Mouse (Mus musculus): ENCODE results near the gene Gm5741. TPM values are rescaled to one million over a fixed set of nuclear protein-coding genes. Genes with fewer than 3 reads are reported as not detected.

The Gm5741 gene
- polyA plus RNA-seq, 1 experiment from 2014 or later: 1.7 TPM

DNA sequence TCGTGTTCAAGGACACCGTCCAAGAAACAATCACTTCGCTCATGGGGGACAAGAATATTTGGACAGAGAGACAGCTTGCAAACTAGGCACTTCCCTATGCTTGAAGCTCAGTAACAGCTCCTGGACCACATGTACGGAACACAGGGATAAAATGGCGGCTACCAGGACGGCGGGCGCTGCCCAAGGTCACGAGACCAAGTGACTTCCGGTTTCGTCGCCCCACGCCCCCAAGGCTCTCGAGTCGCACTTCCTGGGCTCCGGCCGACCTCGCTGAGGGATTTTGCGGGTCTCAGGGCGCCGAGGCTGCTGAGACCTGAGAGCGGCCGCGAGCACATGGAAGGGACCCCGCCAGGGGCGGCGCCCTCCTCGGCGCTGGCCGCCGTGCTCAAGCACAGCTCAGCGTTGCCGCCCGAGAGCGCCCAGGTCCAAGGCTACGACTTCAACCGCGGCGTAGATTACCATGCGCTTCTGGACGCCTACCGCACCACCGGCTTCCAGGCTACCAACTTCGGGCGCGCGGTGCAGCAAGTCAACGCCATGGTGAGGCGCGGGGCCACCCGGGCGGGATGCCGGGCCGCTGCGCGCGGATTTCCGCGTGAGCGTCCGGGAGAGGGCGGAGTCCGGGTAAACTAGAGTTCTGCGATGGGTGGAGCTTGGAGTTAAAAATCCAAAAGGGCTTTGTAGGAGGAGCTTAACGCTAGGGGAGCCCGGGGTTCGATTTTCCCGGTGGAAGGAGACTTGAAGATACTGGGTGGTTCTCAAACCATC is 3.9 kb upstream of the Gm5741 start, which contains the start of gene Dhps:
Gene Dhps (plus strand): TSS at position 244 of the 768 bp plus-strand sequence.
- peak within 1 kb of the TSS; percentile 70 for H3K9ac ChIP-seq (replicated peaks; ENCODE audit: low read length)
- DNase-seq (peak; percentile 96), ATAC-seq (ENCODE audit: low FRiP score, low TSS enrichment) (peak; percentile 89)
- no peaks in the 10 kb centered on the region for H3K9me3 ChIP-seq (ENCODE audit: control insufficient read depth, low read length)
- peak within 1 kb of the TSS; percentile 75 for H3K4me2 ChIP-seq (ENCODE audit: low read length)
- H3K36me3 ChIP-seq (ENCODE audit: control insufficient read depth, insufficient read depth, low read length): peaks cover 55% of the 10 kb centered on the region
- peaks cover 11% of the 10 kb centered on the region for H3K4me1 ChIP-seq (ENCODE audit: control insufficient read depth, insufficient read depth, low read length)
- H3K4me3 ChIP-seq (replicated peaks; ENCODE audit: low read depth, low read length): peak within 1 kb of the TSS; percentile 91
- H3K27ac ChIP-seq (replicated peaks; ENCODE audit: low read depth, low read length): peak within 1 kb of the TSS; percentile 91
- H3K27me3 ChIP-seq (ENCODE audit: control insufficient read depth, insufficient read depth, low read length): no peaks in the 10 kb centered on the region
- WGBS: under 1% methylated on average over 66 of the region's 68 CpGs

DNA sequence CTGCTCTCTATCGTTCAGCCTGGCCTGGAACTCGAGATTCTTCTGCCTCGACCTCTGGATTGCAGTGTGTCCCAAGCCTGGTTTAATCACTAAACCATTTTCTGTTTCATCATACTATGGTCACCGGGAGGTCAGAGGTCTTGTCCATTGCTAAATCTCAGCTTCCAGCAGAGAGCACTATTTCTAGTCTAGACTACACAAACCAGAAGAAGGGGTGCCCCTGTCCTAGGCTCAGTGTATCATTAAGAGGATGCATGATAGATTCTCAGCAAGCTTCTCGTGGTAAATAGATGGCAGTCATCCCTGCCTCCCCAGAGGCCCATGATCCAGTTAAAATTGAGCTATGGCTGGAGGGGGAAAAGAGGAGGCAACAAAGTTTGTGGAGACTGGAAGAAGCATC is 3.3 kb upstream of the Gm5741 start:
- DNase-seq: no peak
- Histone ChIP-seq H3K4me1 (ENCODE audit: control insufficient read depth, insufficient read depth, low read length) (peaks cover 11% of the 10 kb centered on the region), H3K36me3 (ENCODE audit: control insufficient read depth, insufficient read depth, low read length) (peaks cover 55% of the 10 kb centered on the region), H3K27ac (replicated peaks; ENCODE audit: low read depth, low read length) (peak overlapping the region; percentile 91), H3K9me3 (ENCODE audit: control insufficient read depth, low read length) (no peaks in the 10 kb centered on the region), H3K4me3 (replicated peaks; ENCODE audit: low read depth, low read length) (peak overlapping the region; percentile 91), H3K4me2 (ENCODE audit: low read length) (peak overlapping the region; percentile 75), H3K9ac (replicated peaks; ENCODE audit: low read length) (peak overlapping the region; percentile 70; the same call in 1 of the 2 replicates), H3K27me3 (ENCODE audit: control insufficient read depth, insufficient read depth, low read length) (no peaks in the 10 kb centered on the region)
- WGBS: 81% methylated on average over 5 of the region's 5 CpGs
- no peak for ATAC-seq (ENCODE audit: low FRiP score, low TSS enrichment)

DNA sequence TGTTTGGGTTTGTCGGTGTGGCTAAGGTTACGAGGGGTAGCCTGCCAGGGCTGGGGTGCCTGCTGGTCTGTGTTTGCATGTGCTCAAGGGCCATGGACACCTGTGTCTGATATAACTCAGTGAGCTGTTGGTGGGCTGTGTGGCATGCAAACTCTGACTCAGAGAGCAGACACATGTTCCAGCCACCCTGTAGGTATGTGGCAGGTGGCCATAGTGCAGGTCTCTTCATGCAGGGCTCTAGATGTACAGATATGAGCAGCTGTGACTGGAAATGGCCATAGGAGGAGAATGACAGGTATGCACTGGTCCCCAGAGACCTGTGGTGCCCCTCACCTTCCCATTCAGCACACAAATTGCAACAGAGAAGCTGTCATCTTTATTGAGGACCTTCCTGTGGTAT is 627 bp downstream of the Gm5741 start:
- Histone ChIP-seq H3K4me1 (ENCODE audit: control insufficient read depth, insufficient read depth, low read length) (peaks cover 7% of the 10 kb centered on the region), H3K36me3 (ENCODE audit: control insufficient read depth, insufficient read depth, low read length) (peaks cover 35% of the 10 kb centered on the region), H3K27me3 (ENCODE audit: control insufficient read depth, insufficient read depth, low read length) (no peaks in the 10 kb centered on the region), H3K4me3 (replicated peaks; ENCODE audit: low read depth, low read length) (no peak overlapping the region), H3K9me3 (ENCODE audit: control insufficient read depth, low read length) (no peaks in the 10 kb centered on the region), H3K4me2 (ENCODE audit: low read length) (no peak overlapping the region), H3K9ac (replicated peaks; ENCODE audit: low read length) (no peak overlapping the region), H3K27ac (replicated peaks; ENCODE audit: low read depth, low read length) (no peak overlapping the region)
- WGBS: 90% methylated on average over 2 of the region's 2 CpGs
- DNase-seq (no peak), ATAC-seq (ENCODE audit: low FRiP score, low TSS enrichment) (no peak)

DNA sequence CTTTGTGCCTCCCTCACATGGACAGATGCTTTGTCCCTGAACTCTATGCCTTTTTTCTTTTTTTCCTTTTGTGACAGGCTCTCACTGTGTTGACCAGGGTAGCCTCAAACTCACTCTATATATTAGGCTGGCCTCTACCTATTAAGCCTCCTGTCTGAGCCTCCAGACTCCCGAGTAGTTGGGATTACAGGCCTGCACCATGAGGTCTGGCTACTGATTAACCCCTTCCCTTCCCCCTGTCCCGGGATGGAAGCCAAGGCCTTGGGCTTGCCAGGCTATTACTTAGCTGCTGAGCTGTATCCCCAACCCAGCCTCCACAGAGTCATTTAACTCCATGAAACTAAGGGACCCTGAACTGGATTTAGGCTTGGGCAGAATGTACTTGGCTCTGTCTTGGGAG is 2.6 kb downstream of the Gm5741 start:
- H3K4me2 ChIP-seq (ENCODE audit: low read length): no peak overlapping the region
- peaks cover 17% of the 10 kb centered on the region for H3K4me1 ChIP-seq (ENCODE audit: control insufficient read depth, insufficient read depth, low read length)
- peaks cover 38% of the 10 kb centered on the region for H3K36me3 ChIP-seq (ENCODE audit: control insufficient read depth, insufficient read depth, low read length)
- H3K4me3 ChIP-seq (replicated peaks; ENCODE audit: low read depth, low read length): no peak overlapping the region
- no peak for DNase-seq
- WGBS: 47% methylated on average over 2 of the region's 2 CpGs
- no peak for ATAC-seq (ENCODE audit: low FRiP score, low TSS enrichment)
- no peak overlapping the region for H3K9ac ChIP-seq (replicated peaks; ENCODE audit: low read length)
- no peak overlapping the region for H3K27ac ChIP-seq (replicated peaks; ENCODE audit: low read depth, low read length)
- no peaks in the 10 kb centered on the region for H3K27me3 ChIP-seq (ENCODE audit: control insufficient read depth, insufficient read depth, low read length)
- no peaks in the 10 kb centered on the region for H3K9me3 ChIP-seq (ENCODE audit: control insufficient read depth, low read length)

DNA sequence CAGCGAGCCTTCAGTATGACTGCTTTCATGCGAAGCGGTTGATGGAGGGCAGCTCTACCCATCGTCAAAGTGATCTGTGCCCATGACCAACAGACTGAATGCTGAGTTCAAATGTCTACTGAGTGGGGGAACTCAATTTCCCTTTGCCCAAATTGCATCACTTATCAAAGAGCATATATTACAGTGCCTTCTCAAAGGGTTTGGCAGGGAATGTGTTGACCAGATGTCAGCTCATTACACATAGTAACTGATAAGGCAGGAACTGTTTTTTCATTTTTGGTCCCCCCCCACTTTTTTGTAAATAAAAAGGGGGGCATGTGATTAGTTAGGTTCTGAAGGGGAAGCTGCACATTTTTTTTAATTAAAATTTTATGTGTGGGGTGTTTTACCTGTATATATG is 5.2 kb downstream of the Gm5741 start:
- no peak overlapping the region for H3K9ac ChIP-seq (replicated peaks; ENCODE audit: low read length)
- H3K4me2 ChIP-seq (ENCODE audit: low read length): no peak overlapping the region
- peaks cover 17% of the 10 kb centered on the region for H3K4me1 ChIP-seq (ENCODE audit: control insufficient read depth, insufficient read depth, low read length)
- H3K27me3 ChIP-seq (ENCODE audit: control insufficient read depth, insufficient read depth, low read length): no peaks in the 10 kb centered on the region
- peaks cover 30% of the 10 kb centered on the region for H3K36me3 ChIP-seq (ENCODE audit: control insufficient read depth, insufficient read depth, low read length)
- no peaks in the 10 kb centered on the region for H3K9me3 ChIP-seq (ENCODE audit: control insufficient read depth, low read length)
- no peak overlapping the region for H3K27ac ChIP-seq (replicated peaks; ENCODE audit: low read depth, low read length)
- DNase-seq: no peak
- WGBS: 96% methylated on average over 4 of the region's 4 CpGs
- no peak for ATAC-seq (ENCODE audit: low FRiP score, low TSS enrichment)
- no peak overlapping the region for H3K4me3 ChIP-seq (replicated peaks; ENCODE audit: low read depth, low read length)

DNA sequence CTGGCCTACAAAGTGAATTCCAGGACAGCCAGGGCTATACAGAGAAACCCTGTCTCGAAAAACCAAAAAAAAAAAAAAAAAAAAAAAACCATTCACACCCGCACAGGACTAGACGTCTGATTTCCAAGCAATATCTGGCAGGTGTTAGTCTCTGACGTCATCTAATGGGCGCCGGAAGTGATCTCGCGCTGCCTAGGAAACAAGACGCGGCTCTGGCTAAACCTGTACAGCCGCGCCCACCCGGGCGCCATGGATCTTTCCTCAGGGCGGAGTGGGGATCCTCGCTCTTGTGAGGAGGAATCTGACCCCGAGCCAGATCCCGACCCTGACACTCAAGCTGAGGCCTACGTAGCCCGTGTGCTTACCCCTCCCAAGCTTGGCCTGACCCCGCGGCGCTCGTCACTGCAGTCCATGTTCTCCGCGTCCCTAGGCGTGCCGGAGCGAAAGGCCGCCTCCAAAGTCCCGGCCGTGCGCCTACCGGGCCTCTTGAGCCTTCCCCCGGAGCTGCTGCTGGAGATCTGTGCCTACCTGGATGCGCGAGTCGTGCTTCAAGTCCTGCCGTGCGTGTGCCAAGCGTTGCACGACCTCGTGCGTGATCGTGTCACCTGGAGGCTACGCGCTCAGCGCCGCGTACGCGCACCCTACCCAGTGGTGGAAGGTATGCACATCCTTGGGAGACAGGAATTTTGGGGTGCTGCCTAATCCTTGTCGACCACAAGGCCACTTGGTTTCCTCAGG is 7.7 kb downstream of the Gm5741 start, which contains the start of gene Fbxw9:
Gene Fbxw9 (plus strand): TSS at position 177 of the 738 bp plus-strand sequence.
- peaks cover 17% of the 10 kb centered on the region for H3K4me1 ChIP-seq (ENCODE audit: control insufficient read depth, insufficient read depth, low read length)
- H3K4me3 ChIP-seq (replicated peaks; ENCODE audit: low read depth, low read length): peak within 1 kb of the TSS; percentile 91
- H3K4me2 ChIP-seq (ENCODE audit: low read length): peak within 1 kb of the TSS; percentile 92
- H3K36me3 ChIP-seq (ENCODE audit: control insufficient read depth, insufficient read depth, low read length): peaks cover 24% of the 10 kb centered on the region
- H3K27ac ChIP-seq (replicated peaks; ENCODE audit: low read depth, low read length): peak within 1 kb of the TSS; percentile 60
- H3K9me3 ChIP-seq (ENCODE audit: control insufficient read depth, low read length): no peaks in the 10 kb centered on the region
- DNase-seq: peak; percentile 98
- peak within 1 kb of the TSS; percentile 76 for H3K9ac ChIP-seq (replicated peaks; ENCODE audit: low read length)
- under 1% methylated on average over 52 of the region's 53 CpGs for WGBS
- H3K27me3 ChIP-seq (ENCODE audit: control insufficient read depth, insufficient read depth, low read length): no peaks in the 10 kb centered on the region
- peak; percentile 91 for ATAC-seq (ENCODE audit: low FRiP score, low TSS enrichment)

DNA sequence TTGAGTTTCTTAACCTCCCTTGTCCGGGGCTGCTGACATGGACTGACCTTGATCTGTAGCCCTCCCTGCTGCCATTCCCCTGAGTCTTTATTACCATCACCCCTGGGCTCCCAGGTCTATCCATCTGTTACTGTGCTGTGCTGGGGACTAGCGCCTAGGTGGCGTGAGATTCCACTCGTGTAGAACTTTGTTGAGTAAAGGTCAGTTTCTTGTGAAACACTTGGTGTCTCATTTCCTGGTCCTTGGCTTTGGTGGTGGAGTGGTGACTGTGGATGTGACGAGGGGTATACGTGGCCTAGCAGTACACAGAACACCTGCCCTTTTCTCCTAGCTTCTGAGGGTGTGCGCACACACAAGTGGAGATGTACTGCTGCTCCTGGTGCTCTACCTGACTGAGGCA is 10.4 kb downstream of the Gm5741 start:
- peaks cover 50% of the 10 kb centered on the region for H3K36me3 ChIP-seq (ENCODE audit: control insufficient read depth, insufficient read depth, low read length)
- DNase-seq: no peak
- WGBS: 88% methylated on average over 7 of the region's 7 CpGs

DNA sequence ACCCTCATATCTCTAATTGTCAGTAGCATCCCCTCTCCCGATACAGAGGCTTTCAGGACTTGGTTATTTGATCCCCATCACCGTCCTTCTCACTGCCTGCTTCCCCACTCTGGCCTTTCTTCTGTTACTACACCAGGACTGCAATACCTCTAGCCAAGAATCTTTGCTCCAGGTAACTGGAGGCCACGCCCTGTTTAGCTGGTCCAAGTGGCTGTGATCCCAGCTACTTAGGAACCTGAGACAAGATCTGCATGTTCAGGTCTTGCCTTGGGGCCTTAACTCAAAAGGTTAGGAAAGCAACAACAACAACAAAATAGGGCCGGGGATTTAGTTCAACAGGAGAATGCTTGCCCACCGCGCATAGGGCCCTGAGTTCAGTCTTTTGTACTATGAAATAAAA is 24.2 kb downstream of the Gm5741 start:
- ATAC-seq (ENCODE audit: low FRiP score, low TSS enrichment) (no peak), DNase-seq (no peak)
- Histone ChIP-seq H3K9ac (replicated peaks; ENCODE audit: low read length) (no peak overlapping the region), H3K4me1 (ENCODE audit: control insufficient read depth, insufficient read depth, low read length) (peaks cover 4% of the 10 kb centered on the region), H3K27me3 (ENCODE audit: control insufficient read depth, insufficient read depth, low read length) (no peaks in the 10 kb centered on the region), H3K4me2 (ENCODE audit: low read length) (no peak overlapping the region), H3K9me3 (ENCODE audit: control insufficient read depth, low read length) (no peaks in the 10 kb centered on the region), H3K4me3 (replicated peaks; ENCODE audit: low read depth, low read length) (no peak overlapping the region), H3K27ac (replicated peaks; ENCODE audit: low read depth, low read length) (no peak overlapping the region), H3K36me3 (ENCODE audit: control insufficient read depth, insufficient read depth, low read length) (peaks cover 83% of the 10 kb centered on the region)
- 95% methylated on average over 6 of the region's 6 CpGs for WGBS

More for the DNA sequence above, 10.4 kb downstream of the Gm5741 start:
- no peaks in the 10 kb centered on the region for H3K27me3 ChIP-seq (ENCODE audit: control insufficient read depth, insufficient read depth, low read length)
- no peak for ATAC-seq (ENCODE audit: low FRiP score, low TSS enrichment)
- no peak overlapping the region for H3K4me2 ChIP-seq (ENCODE audit: low read length)
- H3K4me1 ChIP-seq (ENCODE audit: control insufficient read depth, insufficient read depth, low read length): peaks cover 17% of the 10 kb centered on the region
- H3K9me3 ChIP-seq (ENCODE audit: control insufficient read depth, low read length): no peaks in the 10 kb centered on the region
- no peak overlapping the region for H3K4me3 ChIP-seq (replicated peaks; ENCODE audit: low read depth, low read length)
- H3K27ac ChIP-seq (replicated peaks; ENCODE audit: low read depth, low read length): no peak overlapping the region
- no peak overlapping the region for H3K9ac ChIP-seq (replicated peaks; ENCODE audit: low read length)

Data from midbrain, embryonic 14.5 days (tissue).